Mouse (Mus musculus) gastrocnemius, postnatal 25 days (tissue): ENCODE results near the gene Rps6kb1. TPM values are rescaled to one million over a fixed set of nuclear protein-coding genes. Genes with fewer than 3 reads are reported as not detected.
"Not testable (repeated sequence)": the region's sequence is repeated elsewhere in the genome, so short reads cannot be mapped to it uniquely, and the experiment has no call there.

Experiments used
- DNase-seq: peaks from one replicate; pipeline ENCODE4 v3.0.0; 2022
- total RNA-seq, 2 experiments: library from RNA; stranded (reverse); gene quantifications; 1 replicate in 1 of 2; 2 replicates in 1 of 2; pipeline ENCODE4 v1.2.3; 2021

Rps6kb1 gene
- total RNA-seq, 2 experiments from 2014 or later: 19.0 to 20.2 TPM

DNA sequence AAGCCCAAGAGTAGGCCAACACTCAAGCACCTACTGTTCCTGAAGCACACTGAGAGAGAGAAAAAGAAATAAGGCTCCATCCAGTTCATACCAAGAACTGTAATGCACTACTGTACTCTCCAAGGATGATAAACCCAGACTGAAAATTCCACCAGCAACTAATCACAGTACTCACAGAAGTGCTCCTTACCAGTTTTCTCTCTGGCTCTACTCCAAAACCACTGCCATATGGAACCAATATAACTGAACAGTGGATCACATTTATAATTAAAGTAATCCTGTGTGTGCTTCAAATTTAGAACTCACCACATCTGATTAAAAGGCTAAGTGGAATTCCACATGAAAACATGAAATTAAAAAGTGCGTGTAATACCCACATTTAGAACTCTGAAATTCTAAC, 1.8 kb downstream of the Rps6kb1 start:
- DNase-seq: no peak

DNA sequence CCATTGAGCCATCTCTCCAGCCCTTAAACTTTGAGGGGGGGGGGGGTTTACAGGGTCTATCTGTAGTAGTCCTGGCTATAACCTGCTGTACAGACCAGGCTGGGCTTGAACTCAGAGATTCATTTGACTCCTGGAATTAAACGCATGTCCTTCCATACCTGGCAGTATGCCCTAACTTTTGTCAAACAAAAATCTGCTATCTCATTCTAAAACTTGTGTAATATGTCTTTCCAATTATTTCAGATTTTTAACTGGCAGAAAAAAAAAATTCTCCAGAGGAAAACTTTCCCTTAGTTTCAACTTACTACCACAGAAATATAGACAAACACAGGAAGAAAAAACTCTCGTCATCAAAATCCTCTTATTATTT, 4.1 kb downstream of the Rps6kb1 start:
- no peak for DNase-seq

DNA sequence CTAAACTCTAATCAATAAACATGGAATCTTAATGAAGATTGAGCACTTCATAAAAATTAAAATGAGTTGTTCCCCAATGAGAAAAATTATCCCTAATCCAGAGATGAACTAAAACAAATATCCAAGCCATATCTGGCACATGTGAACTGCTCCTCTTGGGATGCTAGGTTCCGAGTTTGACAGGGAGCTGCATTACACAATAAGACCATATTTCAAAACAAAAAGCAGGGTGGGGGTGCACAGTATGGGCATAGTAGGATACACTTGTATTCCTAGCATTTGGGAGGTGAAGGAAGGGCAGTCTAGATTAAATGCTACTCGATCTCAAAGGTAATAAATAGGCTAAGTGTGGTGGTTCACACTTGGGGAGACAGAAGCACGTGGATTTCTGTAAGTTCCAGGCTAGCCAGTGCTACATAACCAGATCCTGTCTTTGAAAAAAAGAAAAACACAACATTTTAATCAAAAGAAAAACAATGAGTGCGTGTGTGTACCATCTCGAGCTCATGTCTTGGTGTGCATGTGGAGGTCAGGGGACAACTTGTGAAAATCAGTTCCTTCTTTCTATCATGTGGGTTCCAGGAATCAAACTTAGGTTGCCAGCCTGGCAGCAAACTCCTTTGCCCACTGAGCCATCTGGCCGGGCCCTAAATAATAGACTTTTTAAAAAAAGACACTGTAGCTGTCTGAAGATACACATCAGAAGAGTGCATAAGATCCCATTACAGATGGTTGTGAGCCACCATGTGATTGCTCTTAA, 4.7 kb downstream of the Rps6kb1 start:
- no peak for DNase-seq

DNA sequence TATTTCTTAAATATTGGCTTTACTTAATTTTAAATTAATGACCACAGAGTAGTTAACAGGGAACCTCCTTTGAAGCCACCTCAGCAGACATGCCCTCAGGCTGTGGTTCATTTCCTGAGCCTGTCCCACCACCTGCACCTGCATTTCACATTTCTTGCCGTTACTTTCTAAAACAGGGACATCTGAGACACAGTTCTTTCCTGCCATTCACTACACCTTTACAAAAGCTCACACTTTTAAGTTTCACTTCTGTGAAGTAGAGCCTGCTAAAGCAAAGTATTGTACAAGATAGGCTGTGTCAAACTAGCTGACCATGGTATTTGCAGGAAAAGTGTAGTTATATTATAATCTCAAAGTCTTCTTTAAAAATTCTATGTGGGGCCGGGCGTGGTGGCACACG, 5.8 kb downstream of the Rps6kb1 start:
- DNase-seq: no peak

DNA sequence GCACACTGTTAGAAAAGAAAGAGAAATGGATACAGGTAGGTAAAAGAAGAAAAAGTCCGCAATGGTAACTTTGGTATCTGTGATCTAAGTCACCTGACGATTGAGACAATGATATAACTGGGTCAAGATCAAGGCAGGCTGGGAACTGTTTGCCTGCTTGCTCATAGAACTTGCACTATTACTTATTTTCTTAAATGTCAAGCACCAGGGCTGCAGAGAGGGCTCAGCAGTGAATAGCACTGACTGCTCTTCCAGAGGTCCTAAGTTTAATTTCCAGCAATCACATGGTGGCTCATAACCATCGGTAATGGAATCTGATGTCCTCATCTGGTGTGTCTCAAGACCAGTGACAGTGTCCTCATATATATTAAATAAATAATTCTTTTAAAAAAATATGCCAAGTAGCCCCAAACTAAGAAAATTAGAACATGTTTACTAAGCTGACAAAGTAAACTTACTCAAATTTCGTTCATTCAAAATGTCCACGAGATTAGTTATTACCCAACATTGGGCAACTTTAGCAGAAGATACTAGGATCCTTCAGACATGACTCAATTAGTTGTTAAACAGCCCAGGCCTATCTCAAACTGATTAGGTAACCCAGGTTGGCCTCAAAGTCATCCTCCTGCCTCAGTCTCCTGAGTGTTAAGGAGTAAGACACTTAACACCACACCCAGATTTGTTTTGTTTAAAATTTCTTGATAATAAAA, 10.2 kb downstream of the Rps6kb1 start:
- DNase-seq: no peak

DNA sequence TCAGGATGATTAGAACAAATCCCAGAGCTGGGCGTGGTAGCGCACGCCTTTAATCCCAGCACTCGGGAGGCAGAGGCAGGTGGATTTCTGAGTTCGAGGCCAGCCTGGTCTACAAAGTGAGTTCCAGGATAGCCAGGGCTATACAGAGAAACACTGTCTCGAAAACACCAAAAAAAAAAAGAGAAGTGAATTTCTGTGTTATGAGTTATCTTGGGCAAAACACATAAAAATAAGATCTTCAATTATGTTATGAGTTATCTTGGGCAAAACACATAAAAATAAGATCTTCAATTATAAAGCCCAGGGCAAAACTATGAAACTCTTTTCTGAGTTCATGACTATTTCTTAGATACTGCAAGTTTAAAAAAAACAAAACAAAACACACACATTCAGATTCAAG, 11.3 kb downstream of the Rps6kb1 start:
- not testable (repeated sequence) for DNase-seq

DNA sequence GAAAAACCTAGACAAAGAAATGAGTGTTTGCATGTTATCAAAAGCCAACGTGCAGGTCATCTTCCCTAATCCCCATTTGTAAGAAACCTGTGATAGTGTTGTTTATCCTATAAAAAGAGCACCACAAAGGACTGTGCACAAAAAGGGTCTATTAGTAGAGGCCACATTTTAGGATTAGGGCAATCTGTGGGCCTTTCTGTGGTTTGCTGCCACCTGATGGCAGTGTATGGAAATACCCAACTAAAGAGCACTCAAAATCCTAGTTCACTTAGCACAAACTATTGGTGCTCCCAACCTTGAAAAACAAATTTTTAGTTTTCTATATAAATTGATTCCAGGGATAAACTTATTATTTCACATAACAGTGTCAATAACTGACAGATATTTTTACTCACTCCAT, 11.8 kb downstream of the Rps6kb1 start:
- no peak for DNase-seq

DNA sequence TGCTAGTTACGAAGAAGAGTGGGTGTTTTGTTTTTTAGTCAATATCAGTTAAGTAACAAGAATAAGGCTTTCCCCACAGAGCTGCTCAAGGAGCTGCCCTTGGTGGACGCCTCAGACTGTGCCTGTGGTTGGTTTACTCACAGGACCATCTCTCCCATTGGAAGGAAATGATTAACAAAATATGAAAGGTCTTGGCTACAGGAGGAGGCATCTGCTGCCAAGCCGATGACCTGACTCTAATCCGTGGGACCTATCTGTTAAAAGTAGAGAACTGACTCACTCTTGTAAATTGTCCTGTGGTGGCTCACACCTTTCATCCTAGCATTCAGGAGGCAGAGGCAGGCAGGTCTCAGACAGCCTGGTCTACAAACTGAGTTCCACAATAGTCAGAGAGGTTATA, 17.1 kb downstream of the Rps6kb1 start:
- DNase-seq: no peak

DNA sequence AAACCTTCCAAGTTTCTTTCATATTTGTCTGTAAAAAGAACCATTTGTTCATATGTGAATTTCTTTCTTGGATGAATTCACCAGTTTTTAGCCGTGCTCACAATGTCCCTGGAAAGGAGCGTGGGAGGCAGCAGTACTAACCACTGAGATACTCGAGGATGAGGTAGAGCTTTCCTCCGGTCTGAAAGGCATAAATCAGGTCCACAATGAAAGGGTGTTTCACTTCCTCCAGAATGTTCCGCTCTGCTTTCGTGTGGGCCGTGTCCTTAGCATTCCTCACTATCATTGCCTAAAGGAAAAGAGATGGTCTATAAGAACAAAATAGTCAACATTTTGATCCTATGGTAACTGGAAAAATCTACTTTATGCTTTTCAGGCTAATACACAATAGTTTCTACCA, 24.9 kb downstream of the Rps6kb1 start:
- DNase-seq: no peak

DNA sequence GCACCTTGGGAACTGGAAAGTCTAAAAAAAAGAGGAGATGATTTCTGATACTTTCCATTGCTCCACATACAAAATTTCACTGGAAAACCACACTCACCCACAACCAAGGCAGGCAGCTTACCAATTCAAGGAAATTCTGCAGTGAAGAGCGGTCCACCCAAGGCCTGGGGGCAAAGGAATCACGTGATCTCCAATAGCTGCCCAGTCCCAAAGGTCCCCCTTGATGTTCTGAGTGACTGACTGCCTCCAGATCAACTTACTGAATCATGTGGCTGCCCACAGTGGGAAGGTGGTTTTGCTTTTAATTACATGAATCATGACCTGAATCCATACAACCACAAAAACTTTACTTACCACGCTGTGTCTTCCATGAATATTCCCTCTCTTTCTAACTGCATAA, 27.4 kb downstream of the Rps6kb1 start:
- DNase-seq: no peak

DNA sequence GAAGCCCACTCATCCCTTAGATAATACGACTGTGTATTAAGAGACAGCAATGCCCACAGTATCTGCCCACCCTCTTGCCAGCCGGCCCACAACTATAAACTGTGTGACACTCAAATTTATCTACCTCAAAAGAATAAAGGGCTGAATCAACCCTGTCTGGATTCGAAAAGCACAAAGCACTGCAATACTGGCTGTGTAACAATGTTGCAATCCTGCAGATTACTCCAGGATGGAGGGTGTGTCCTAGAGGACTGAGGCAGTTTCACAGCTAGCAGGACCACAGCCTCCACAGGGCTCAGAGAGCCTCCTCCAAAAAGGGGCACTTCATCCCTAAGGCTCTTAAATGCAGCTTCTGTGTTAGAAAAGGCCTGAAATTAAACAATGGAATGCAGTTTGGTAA, 28.0 kb downstream of the Rps6kb1 start:
- DNase-seq: no peak

DNA sequence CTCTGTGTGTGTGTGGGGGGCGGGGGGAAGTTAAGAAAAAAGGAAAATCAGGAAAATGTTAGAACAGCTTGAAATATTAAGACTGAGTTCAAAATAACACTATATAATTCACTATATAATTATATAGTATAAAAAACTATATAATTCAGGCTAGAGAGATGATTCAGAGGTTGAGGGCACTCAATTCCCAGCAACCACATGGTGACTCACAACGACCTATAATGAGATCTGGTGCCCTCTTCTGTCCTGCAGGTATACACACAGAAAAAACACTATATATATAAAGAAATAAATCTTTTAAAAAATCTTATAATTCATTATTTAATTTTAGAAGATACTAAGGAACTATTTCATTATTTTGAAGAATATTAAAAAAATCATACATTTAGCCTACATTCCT, 36.6 kb downstream of the Rps6kb1 start:
- DNase-seq: no peak

DNA sequence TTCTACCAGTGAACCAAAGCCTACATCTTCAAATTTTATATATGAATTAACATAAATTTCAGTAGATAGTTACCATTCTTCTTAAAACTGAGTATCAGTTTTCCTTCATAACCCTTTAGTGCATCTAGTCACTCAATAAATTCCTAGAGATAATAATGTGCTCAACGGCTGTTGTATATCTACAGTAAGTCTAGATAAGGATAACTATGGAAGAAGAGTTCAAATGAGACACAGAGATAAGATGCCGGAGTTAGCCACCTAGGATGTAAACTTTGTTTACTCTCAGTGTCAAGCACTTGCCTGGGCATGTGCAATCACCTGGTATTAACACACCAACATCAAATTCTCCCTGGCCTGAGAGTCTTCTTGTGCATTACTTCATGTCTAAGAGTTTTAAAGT, 37.3 kb downstream of the Rps6kb1 start:
- DNase-seq: no peak

DNA sequence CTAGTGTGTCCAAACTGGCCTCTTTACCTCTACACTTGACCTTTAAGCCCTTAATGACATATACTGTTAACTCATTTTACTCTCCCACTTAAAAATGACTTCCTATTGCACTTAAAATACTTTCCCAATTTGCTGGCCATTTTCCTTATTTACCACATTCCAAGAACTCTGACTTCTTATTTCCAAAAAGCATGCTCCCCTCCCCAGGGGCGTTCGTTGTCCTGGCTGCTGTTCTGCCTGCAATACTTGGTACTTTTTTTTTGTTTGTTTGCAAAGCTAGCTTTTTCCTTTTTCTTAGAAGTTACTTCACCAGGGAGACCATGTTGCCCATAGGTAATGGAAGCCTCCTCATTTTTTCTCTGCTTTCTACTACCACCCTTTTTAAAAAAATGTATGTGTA, 41.5 kb downstream of the Rps6kb1 start:
- DNase-seq: no peak

DNA sequence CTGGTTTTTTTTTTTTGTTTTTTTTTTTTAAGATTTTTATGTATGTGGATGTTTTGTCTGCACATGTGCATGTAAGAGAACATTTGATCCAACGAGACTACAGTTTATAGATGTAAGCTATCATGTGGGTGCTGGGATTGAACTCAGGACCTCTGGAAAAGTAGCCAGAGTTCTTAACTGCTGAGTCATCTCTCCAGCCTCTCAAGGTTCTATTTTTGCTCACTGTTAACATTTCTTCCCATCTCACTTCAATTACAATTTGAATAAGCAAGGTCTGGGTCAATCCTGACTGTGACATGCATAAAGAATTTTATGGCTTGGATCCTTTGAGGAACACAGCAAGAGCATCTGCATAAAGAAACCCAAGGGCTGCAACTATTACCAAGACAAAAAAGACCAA, 43.8 kb downstream of the Rps6kb1 start:
- no peak for DNase-seq

DNA sequence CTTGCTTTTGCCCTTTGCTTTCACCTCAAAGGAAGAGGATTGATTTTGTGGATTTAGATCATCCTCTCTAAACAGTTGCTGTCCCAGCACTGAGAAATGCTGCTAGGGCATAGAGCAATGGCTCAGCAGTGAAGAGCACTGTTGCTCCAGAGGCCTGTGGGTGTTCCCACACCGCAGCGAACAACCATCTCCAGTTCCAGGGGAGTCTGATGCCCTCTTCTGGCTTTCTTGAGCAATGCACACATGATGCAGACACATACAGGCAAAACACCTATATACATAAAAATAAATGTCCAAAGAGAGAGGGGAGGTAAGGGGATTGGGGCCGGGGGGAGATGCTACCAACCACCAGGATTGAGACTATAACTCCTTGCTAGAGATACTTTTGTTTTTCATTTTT, 46.7 kb downstream of the Rps6kb1 start:
- DNase-seq: no peak

DNA sequence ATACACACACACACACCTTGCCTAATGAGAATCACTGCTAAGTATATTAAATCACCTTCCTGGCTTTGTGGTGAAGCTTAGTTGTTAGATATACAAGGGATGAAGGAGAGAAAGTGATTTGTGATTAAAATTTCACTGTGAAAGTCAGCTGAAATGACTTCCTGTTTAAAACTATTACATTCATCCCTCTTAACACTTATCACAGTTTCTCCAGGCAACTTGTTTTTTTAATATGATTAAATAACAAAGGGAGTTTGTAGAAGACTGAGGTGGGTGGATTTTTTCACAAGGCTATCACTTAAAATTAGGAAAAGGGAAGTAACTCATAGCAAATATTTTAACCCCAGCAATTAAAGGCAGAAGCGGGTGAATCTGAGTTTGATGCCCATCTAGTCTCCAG, 47.2 kb downstream of the Rps6kb1 start:
- no peak for DNase-seq

DNA sequence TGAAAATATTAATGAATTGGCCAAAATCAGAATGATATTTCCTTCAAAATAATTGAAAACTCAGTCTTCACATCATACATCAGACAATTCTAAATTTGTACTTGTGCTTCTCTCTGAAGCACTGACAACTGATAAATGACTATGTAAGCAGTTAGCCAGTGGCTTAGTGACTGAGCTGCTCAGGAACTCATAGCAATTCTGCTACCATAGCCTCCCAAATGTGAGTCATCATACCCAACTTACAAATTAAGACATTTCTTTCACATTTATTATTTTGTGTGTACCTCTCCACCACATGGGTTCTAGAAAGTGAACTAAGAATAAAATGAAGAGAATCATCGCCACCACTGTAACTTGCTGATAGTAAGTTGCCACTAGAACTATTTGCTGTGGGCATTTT, 53.8 kb downstream of the Rps6kb1 start:
- no peak for DNase-seq

DNA sequence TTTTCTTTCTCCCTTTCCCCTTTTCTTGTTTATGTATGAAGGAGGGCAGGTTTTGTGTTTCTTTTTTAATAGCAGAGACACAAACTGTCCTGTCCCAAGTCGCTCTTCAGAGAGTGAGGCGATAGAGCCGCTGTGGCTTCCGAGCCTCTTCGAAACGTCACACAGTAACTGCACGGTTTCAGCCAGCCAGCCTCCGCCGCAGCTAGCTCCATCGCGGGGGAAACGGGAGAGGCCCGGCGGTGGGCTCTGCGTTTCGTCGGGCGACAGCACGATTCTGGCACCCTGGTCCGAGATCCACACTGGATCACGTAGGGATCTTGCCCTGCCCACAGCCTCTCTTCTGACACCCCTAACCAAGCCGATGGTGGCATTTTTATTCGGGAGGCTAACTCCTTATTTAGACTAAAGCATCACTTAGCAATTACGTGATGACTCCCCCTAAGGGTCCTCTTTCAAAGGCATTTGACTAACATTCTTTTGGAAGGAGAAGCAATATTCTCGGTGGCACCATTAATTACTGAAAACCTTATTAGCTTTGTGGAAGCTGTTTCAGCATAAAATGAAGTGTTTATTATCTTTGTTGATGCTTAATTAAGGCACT, 59.6 kb downstream of the Rps6kb1 start:
- peak; percentile 48 for DNase-seq

DNA sequence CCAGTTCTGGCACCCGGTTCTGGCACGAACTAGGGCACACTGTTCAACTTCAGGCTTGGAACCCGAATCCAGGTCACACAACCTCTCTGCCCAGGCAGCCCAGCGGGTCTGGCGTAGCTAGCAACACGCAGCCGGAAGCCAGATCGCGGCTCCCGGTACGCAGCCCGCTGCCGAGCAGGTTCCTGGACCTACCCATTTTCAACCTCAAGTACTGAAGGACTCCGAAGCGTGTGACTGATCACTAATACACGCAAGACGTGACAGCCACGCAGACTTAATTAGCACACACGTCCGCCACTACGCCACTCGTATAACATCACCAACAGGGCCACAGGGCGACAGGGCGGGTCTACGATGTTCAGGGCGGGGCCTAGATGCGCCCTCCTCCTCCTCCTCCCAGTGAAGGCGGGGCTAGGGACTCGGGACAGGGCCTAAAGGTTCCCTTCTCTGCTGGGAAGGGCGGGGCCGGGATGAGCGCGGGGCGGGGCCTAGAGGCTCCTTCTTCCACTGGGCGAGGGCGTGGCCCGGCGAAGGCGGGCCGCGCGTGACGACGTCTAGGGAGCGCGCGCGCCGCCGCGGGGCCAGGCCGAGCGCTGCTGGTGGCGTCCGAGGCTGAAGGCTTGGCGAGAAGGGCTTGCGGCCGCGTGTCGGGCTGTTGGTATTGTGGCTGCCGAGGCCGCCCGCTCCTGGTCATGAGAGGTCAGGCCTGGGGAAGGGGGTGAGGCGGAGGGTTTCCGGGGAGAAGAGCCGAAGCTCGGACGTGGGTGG, 60.3 kb downstream of the Rps6kb1 start, which contains the start of gene Rnft1:
Rnft1 (plus strand) TSS at position 557 of the 768 bp plus-strand sequence.
- peak; percentile 100 for DNase-seq

DNA sequence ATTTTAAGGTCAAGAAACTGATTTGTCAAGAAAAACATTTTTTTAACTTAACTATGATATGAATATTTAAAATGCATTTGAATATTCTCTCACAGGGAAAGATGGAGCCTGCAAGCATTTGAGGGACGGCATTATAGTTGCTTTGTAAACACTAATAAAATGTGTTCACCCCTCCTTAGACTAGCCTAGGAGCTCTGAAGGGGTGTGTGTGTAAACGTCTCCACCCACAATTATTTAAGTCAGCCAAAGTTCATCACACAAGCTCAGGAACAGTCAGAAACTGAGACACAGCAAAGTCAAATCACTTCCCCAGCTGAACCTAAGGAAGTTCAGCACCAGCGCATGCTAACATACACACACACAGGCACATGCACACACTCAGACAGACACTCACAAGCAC, 71.0 kb downstream of the Rps6kb1 start:
- DNase-seq: no peak

DNA sequence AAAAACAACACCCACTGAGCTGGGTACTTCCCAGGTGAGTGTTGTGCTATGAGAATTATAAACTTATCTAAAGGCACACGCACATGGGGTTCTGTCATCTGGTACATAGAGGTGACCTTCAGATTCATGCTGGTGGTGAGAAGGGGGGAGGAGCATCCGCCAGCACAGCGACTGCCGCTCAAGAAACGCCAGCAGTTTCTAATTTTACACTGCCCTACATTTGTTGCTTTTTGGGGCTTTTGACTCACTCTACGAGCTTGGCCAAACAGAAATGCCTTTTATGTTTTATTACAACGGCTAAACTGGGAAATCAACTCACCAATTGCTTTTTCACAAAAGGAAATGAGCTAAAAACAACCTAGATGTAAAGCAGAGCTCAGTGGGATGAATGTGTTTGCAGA, 71.8 kb downstream of the Rps6kb1 start:
- peak; percentile 22 for DNase-seq

DNA sequence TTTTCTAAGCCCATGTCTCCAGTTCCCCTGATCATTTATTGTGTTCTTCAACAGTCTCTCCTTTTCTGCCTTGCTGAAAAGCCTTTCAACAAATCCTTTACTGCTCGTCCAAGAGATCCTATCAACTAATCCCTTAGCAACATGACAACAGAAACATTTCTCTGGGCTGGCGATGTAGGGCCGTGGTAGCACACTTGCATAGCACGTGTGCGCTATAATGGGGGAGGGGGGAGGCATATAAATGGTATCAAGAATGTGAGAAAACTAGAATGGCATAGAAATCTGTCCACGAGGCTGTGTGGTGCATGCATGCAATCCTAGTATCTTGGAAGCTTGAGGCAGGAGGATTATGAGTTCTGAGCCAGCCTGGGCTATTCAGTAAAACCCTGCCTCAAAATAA, 72.8 kb downstream of the Rps6kb1 start:
- no peak for DNase-seq
